Mouse (Mus musculus): Measurements from ENCODE around the gene Esx1.

The Esx1 gene

DNA sequence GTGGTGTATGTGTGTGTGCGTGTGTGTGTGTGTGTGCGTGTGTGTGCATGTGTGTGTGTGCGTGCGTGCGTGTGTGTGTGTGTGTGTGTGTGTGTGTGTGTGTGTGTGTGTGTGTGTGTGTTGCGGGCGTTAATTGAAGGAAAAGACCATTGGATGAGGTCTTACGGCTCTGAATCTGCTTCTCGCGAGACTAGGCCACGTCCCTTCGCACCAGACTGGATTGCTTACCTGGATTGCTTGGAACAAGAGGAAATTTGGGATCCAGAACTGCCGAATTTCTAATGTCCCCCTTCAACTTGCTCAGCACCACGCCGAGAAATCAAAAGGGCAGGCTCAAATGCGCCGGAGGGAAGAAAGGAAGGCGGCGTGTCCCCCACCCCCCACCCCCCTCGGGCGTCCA, at the start of gene Esx1:
TSS of gene Esx1 (minus strand) at position 366 of the 400 bp plus-strand sequence.
- DNase-seq (ENCODE audit: low spot score in 2 of 2) = no peak

DNA sequence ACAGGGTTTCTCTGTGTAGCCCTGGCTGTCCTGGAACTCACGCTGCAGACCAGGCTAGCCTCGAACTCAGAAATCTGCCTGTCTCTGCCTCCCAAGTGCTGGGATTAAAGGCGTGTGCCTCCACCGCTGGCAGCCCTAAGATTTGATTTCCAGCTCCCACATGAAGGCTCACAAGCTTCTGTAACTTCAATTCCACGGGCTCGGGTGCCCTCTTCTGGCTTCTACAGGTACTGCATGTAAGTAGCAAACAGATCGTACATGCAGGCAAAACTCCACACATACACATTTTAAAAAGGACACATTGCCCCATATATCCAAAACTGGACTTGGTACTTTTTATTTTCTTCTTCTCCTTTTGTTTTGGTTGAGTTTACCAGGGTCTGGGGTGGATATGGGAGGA, 48.1 kb upstream of the Esx1 start:
- DNase-seq (ENCODE audit: low spot score in 2 of 2) = no peak

DNA sequence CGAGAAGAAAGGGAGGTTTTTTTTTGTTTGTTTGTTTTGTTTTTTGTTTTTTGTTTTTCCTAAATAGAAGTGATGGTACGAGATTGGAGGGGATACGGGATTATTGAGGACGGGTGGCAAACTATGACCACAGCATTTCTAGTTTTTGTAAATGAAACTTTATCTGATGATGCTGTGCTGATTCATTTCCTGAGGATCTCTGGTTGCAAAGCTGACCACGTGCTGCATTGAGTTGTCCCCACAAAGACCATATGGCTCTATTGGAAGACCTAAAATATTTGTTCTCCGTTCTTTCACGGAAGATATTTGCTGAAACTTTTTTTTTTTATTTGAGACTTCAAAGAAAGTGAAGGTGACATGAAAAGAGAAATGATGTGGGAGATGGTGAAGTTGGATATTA, 45.8 kb upstream of the Esx1 start:
- no peak for DNase-seq (ENCODE audit: low spot score in 2 of 2)

DNA sequence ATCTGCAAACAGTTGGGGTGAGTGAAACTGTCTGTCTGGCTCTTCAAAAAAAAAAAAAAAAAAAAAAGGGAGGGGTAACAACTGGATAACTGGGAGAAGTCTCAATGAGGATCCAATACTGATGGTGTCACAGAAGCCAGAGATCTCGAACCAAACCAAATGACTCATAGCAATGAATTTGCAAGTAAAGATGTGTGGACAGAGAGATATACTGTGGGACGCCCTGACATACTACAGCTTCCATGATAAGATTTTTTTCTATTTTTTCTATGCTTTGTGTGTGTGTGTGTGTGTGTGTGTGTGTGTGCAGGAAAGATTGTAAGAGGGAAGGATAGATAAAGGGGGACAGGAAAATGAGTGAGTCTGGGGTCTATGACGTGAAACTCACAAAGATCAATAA, 43.7 kb upstream of the Esx1 start:
- no peak for DNase-seq (ENCODE audit: low spot score in 2 of 2)

DNA sequence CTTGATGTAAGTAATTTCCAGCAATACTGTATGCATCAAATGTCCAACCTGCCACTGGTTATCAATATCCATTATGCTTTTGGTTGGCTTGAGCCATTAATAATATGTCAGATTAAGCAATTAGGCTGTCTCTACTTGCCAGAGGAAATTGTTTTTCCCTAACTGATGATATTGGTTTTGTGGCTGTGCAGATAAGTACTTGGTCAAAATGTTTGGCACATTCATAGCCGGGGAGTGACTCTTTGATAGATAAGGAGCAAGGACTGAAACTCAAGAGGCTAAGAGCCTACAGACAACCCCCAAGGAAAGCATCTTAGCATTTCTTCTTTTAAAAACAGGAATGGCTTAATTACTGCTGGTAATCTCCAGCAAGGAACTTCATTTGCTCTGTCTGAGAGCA, 40.8 kb upstream of the Esx1 start:
- no peak for DNase-seq (ENCODE audit: low spot score in 2 of 2)

DNA sequence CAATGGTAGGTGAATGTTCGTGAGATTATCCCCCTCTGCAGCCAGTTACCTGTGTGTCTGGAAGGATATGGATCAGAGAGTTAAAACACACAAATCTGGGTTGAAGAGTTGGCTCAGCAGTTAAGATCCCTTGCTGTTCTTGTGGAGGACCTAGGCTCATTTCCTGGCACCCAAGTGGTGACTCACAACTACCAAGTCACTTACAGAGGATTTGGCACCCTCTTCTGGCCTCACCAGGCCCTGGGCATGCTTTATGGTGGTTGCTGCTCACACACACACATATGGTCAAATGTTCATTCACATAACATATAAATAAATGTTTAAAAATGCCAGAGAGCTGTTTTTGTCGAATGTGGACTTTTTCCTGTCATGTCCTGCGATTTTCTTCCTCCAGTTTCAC, 39.1 kb upstream of the Esx1 start:
- DNase-seq (ENCODE audit: low spot score in 2 of 2) = no peak

DNA sequence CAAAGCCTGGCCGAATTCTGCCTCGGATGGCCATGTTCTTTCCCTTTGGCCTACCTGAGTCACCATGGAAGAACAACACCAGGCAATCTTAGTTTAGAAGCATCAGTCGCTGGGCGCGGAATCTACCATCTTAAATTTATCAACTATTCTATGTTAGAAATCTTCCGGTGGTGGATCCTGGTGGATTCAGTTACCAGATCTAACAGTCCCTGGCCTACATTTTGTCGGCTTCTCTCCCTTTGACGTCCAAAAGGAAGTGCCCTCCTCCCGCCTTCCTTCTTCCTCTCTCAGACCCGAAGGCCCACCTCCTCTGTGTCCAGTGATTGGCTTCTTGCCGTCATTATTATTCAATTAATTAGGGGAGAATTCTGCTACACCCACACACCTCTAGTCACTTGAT, 27.2 kb upstream of the Esx1 start:
- DNase-seq (ENCODE audit: low spot score in 2 of 2) = no peak

DNA sequence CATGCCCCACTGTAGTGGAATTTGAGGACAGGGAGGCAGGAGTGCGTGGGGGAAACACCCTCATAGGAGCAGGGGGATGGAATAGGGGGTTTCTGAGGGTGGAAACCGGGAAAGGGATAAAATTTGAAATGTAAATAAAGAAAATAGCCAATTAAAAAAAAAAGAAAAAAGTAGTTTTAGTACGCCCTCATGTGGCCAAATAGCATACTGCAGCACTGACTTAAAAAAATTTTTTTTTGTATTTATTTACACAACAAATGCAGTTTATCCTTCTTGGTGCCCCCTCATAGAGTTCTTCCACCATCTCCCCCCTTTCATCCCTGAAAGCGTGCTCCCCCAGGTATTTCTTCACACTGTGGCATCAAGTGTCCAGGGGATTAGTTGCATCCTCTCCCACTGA, 22.8 kb upstream of the Esx1 start:
- no peak for DNase-seq (ENCODE audit: low spot score in 2 of 2)

DNA sequence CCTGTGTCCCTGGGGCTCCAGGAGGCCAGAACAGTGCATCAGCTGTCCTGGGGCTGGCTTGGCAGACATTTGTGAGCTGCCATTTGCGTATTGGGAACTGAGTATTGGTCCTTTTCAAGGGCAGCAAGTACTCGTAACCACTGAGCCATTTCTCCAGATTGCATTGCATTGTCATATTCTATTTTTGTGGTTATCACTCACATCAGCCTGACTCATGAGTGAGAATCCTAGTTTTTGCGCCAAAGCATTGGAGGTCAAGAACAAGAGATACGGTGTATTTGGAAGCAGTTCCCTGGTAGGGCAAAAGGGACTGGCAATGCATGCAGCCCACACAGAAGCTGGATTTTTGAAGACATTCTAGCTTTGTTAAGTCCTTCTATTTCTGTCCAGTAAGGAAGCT, 21.8 kb upstream of the Esx1 start:
- no peak for DNase-seq (ENCODE audit: low spot score in 2 of 2)

DNA sequence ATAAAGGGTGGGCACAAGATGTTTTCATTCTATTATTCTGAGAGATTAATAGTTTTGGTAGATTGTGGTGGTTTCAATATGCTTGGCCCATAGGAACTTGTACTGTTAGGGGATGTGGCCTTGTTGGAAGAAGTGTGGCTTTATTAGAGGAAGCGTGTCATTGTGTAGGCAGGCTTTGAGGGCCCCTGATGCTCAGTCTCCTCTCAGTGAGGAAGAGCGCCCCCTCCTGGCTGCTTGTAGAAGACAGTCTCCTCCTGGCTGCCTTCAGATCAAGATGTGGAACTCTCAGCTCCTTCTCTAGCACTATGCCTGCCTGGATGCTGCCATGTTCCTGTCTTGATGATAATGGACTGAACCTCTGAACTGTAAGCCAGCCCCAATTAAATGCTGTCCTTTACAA, 20.7 kb upstream of the Esx1 start:
- DNase-seq (ENCODE audit: low spot score in 2 of 2) = no peak

DNA sequence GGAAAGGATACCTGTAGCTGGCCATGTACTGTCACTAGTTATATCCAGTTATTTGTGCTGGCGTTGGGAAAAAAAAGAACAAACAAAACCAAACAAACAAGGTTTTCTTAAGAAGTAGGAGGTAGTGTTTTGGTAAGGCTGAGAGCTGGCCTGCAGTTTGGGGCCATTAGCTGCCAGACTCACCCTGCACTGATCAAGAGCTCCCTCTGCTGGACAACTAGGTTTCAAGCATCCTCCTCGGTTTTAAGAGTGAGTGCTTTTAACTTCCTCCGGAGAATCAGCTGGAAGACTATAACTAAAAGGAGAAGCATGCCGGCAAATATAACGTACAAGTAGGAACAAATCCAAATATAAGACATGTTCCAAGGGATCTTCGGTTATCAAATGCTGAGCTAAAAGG, 19.8 kb upstream of the Esx1 start:
- DNase-seq (ENCODE audit: low spot score in 2 of 2) = peak in 1 of 2 experiments; percentile 46

DNA sequence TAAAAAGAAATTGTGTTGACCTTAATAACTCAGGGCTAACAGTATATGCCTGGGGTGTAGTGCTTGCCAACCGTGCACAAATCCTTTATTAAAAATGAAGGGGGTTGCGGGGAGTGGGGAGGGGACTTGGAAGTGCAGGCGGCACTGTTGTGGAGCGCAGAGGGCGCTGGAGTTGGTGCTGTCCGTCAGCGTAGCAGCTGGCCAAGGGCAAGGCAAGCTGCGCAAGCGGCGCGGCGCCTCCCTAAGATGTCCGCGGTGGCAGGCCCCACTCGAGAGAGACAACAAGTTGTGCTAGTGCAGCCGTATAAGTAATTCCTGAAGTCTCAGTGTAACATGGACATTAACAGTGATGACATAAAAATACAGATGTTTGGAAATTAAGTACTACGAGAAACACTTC, 5.7 kb upstream of the Esx1 start:
- no peak for DNase-seq (ENCODE audit: low spot score in 2 of 2)

DNA sequence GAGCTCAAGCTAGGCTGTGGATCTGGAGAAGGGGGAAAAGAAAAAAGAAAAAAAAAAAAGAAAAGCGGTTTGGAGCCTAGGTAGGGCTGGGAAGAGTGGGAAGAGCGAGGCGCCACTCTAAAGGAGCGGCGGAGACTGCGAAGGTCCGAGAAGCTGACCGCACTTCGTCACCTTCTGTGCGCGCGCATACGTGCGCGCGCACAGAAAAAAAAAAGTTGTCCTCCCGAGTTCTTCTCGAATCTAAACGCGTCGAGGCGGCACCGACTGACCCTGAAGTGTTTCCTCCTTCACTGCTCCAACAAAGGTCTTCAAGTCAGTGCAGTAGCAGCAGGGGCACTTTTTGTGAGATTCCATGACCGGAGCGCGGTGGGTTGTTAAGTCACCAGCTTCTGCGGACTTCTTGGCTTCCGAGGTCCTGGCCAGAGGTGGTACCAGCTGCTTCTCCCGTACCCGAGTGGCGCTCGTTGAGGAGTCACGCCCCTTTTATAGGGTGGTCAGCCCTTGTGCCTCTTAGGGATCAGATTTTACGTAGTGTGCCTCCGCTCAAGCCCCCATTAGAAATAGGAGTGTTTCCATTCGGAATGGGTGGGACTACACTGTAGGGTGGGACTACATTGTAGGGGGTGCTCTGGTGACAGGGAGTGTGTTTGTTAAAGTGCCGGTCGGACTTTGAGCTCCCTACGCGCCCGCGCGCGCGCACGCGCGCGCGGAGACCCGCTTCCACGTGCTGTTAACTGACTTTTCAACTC, 2.0 kb downstream of the Esx1 start:
- DNase-seq (ENCODE audit: low spot score in 2 of 2) = no peak

DNA sequence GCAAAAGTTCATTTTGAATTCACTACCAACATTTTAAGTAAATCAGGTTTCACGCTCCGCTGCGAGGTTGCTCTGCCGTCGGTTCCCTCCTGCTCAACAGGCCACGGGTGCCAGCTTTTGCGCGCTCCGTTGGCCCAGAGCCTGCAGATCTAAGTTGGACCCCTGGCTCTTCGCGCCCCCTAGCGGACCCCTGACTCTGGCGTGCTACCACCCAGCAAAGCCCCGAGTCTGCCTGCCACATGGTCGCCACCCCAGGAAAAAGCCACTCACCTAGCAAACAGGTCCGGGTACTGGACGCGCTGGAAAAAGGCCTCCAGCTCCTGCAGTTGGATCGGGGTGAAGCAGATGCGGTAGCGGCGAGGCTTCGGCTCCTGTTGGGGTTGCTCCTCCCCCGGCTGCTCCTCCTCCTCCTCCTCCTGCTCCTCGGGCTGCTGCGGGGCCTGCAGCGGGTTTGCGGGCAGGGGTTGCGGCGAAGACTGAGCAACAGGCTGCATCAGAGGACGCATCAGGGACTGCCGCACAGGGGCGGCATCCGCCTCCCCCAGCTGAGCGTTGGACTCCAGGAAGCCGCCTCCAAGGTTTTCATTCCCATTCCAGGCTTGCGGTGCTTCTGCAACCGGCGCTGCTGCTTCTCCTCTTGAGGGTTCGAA, 3.7 kb downstream of the Esx1 start:
- DNase-seq (ENCODE audit: low spot score in 2 of 2) = peak in 1 of 2 experiments; percentile 7

DNA sequence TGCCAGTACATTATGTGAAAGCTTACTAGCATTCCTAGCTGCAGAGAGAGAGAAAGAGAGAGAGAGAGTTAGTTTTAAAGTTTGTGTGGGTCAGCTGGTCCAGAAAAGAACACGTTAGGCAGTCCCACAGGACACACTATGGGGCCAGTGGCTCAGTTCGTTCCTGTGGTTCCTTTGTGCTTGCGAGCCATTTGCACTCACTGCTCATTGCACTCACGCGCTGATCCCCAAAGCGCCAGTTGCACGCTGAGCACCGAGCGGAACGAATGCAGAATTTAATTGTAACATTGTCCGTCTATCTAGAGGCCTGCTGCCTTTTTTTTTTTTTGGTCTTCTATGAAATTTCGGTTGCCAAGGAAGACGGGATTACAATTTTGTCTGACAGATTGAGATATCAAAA, 15.4 kb downstream of the Esx1 start:
- DNase-seq (ENCODE audit: low spot score in 2 of 2) = no peak

DNA sequence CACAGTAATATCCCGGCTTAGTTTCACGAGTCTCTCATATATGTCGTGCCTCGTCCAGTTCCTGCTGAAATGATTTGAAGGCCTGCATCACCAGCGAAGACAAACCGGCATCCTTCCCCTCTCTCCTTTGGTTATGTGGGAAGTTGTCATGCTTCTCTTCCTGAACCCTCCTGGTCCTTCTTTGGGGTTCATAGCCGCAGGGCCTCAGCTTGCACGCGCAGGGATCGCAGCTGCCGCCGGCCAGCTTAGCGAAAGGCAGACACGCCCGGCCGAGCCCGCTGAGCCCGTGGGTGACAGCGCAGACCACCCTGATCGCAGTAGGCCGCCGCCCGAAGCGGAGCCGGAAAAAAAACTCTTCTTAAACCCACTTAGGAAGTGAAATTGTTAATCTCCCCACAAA, 17.4 kb downstream of the Esx1 start:
- DNase-seq (ENCODE audit: low spot score in 2 of 2) = no peak
